Mouse (Mus musculus): Measurements from ENCODE around the gene Lrrn4cl. TPM values are rescaled to one million over a fixed set of nuclear protein-coding genes. Genes with fewer than 3 reads are reported as not detected.
A peak's percentile ranks its signal among the peaks of the same experiment; 100 is the strongest.

The Lrrn4cl gene
- polyA plus RNA-seq, 1 experiment from 2014 or later, result 0.10 TPM

GRCm38 (mm10) chr19:8848356-8848755, 2.2 kb upstream of the Lrrn4cl start:
- Histone ChIP-seq H3K4me3 (ENCODE audit: inconsistent target) (no peak overlapping the region), H3K36me3 (ENCODE audit: inconsistent target) (peaks cover 27% of the 10 kb centered on the region), H3K79me2 (ENCODE audit: inconsistent target) (no peaks in the 10 kb centered on the region), H3K27ac (no peak overlapping the region)
- 96% methylated on average over 5 of the region's 5 CpGs for WGBS (ENCODE audit: missing documents)

GRCm38 (mm10) chr19:8851639-8852038, 1.1 kb downstream of the Lrrn4cl start:
- 84% methylated on average over 7 of the region's 7 CpGs for WGBS (ENCODE audit: missing documents)
- no peaks in the 10 kb centered on the region for H3K79me2 ChIP-seq (ENCODE audit: inconsistent target)

GRCm38 (mm10) chr19:8852236-8852928, 1.8 kb downstream of the Lrrn4cl start:
- Histone ChIP-seq H3K4me3 (ENCODE audit: inconsistent target) (no peak overlapping the region), H3K36me3 (ENCODE audit: inconsistent target) (peaks cover 10% of the 10 kb centered on the region), H3K79me2 (ENCODE audit: inconsistent target) (no peaks in the 10 kb centered on the region), H3K27ac (no peak overlapping the region)
- WGBS (ENCODE audit: missing documents), result 85% methylated on average over 10 of the region's 10 CpGs

More at GRCm38 (mm10) chr19:8851639-8852038, 1.1 kb downstream of the Lrrn4cl start:
- no peak overlapping the region for H3K4me3 ChIP-seq (ENCODE audit: inconsistent target)
- no peak overlapping the region for H3K27ac ChIP-seq
- H3K36me3 ChIP-seq (ENCODE audit: inconsistent target), result peaks cover 17% of the 10 kb centered on the region

- no peak overlapping the region for H3K27ac ChIP-seq
- WGBS (ENCODE audit: missing documents), result 100% methylated on average over 2 of the region's 3 CpGs
- peaks cover 5% of the 10 kb centered on the region for H3K36me3 ChIP-seq (ENCODE audit: inconsistent target)
- no peaks in the 10 kb centered on the region for H3K79me2 ChIP-seq (ENCODE audit: inconsistent target)
- no peak overlapping the region for H3K4me3 ChIP-seq (ENCODE audit: inconsistent target)
Observed at GRCm38 (mm10) chr19:8853117-8853516, 2.5 kb downstream of the Lrrn4cl start.

- WGBS (ENCODE audit: missing documents), result 42% methylated on average over 4 of the region's 4 CpGs
Observed at GRCm38 (mm10) chr19:8857689-8858088, 7.1 kb downstream of the Lrrn4cl start.

GRCm38 (mm10) chr19:8859018-8859417, 8.4 kb downstream of the Lrrn4cl start:
- H3K79me2 ChIP-seq (ENCODE audit: inconsistent target), result no peaks in the 10 kb centered on the region
- H3K36me3 ChIP-seq (ENCODE audit: inconsistent target), result no peaks in the 10 kb centered on the region
- no peak overlapping the region for H3K27ac ChIP-seq
- no peak overlapping the region for H3K4me3 ChIP-seq (ENCODE audit: inconsistent target)
- 40% methylated on average over 1 of the region's 1 CpGs for WGBS (ENCODE audit: missing documents)

More at GRCm38 (mm10) chr19:8857689-8858088, 7.1 kb downstream of the Lrrn4cl start:
- Histone ChIP-seq H3K4me3 (ENCODE audit: inconsistent target) (no peak overlapping the region), H3K36me3 (ENCODE audit: inconsistent target) (no peaks in the 10 kb centered on the region), H3K27ac (no peak overlapping the region), H3K79me2 (ENCODE audit: inconsistent target) (no peaks in the 10 kb centered on the region)

GRCm38 (mm10) chr19:8864265-8864664, 13.7 kb downstream of the Lrrn4cl start:
- Histone ChIP-seq H3K27ac (no peak overlapping the region), H3K79me2 (ENCODE audit: inconsistent target) (no peaks in the 10 kb centered on the region), H3K4me3 (ENCODE audit: inconsistent target) (no peak overlapping the region), H3K36me3 (ENCODE audit: inconsistent target) (no peaks in the 10 kb centered on the region)
- WGBS (ENCODE audit: missing documents), result 93% methylated on average over 6 of the region's 6 CpGs

GRCm38 (mm10) chr19:8870381-8870780, 19.8 kb downstream of the Lrrn4cl start:
- Histone ChIP-seq H3K4me3 (ENCODE audit: inconsistent target) (peak overlapping the region; percentile 55), H3K27ac (peak overlapping the region; percentile 69), H3K79me2 (ENCODE audit: inconsistent target) (peaks cover 28% of the 10 kb centered on the region), H3K36me3 (ENCODE audit: inconsistent target) (peaks cover 15% of the 10 kb centered on the region)
- no CpG with 5 or more reads among the region's 3 CpGs for WGBS (ENCODE audit: missing documents)

- H3K79me2 ChIP-seq (ENCODE audit: inconsistent target), result peaks cover 28% of the 10 kb centered on the region
- H3K36me3 ChIP-seq (ENCODE audit: inconsistent target), result peaks cover 18% of the 10 kb centered on the region
- H3K27ac ChIP-seq, result peak overlapping the region; percentile 69
- H3K4me3 ChIP-seq (ENCODE audit: inconsistent target), result peak overlapping the region; percentile 55
- WGBS (ENCODE audit: missing documents), result 20% methylated on average over 9 of the region's 9 CpGs
Observed at GRCm38 (mm10) chr19:8870838-8871237, 20.3 kb downstream of the Lrrn4cl start.

GRCm38 (mm10) chr19:8871267-8872186, 21.0 kb downstream of the Lrrn4cl start, which contains the start of gene Ubxn1:
Gene Ubxn1 (plus strand): TSS chr19:8871496.
- WGBS (ENCODE audit: missing documents), result under 1% methylated on average over 54 of the region's 59 CpGs
- Histone ChIP-seq H3K27ac (peak within 1 kb of the TSS; percentile 69), H3K36me3 (ENCODE audit: inconsistent target) (peaks cover 25% of the 10 kb centered on the region)

GRCm38 (mm10) chr19:8872266-8872840, 21.8 kb downstream of the Lrrn4cl start:
- 71% methylated on average over 10 of the region's 10 CpGs for WGBS (ENCODE audit: missing documents)
- Histone ChIP-seq H3K4me3 (ENCODE audit: inconsistent target) (peak overlapping the region; percentile 55), H3K36me3 (ENCODE audit: inconsistent target) (peaks cover 26% of the 10 kb centered on the region), H3K79me2 (ENCODE audit: inconsistent target) (peaks cover 28% of the 10 kb centered on the region), H3K27ac (peak overlapping the region; percentile 62)

More at GRCm38 (mm10) chr19:8871267-8872186, 21.0 kb downstream of the Lrrn4cl start, which contains the start of gene Ubxn1:
- H3K79me2 ChIP-seq (ENCODE audit: inconsistent target), result peaks cover 28% of the 10 kb centered on the region
- peak within 1 kb of the TSS; percentile 55 for H3K4me3 ChIP-seq (ENCODE audit: inconsistent target)

GRCm38 (mm10) chr19:8875031-8875430, 24.5 kb downstream of the Lrrn4cl start:
- Histone ChIP-seq H3K36me3 (ENCODE audit: inconsistent target) (peaks cover 26% of the 10 kb centered on the region), H3K4me3 (ENCODE audit: inconsistent target) (no peak overlapping the region), H3K79me2 (ENCODE audit: inconsistent target) (peaks cover 28% of the 10 kb centered on the region), H3K27ac (no peak overlapping the region)
- 93% methylated on average over 7 of the region's 7 CpGs for WGBS (ENCODE audit: missing documents)

- no peaks in the 10 kb centered on the region for H3K79me2 ChIP-seq (ENCODE audit: inconsistent target)
- peaks cover 10% of the 10 kb centered on the region; the same call in 1 of the 2 replicates for H3K36me3 ChIP-seq (ENCODE audit: inconsistent target)
- peak within 1 kb of the TSS; percentile 98 for H3K4me3 ChIP-seq (ENCODE audit: inconsistent target)
- peak within 1 kb of the TSS; percentile 65 for H3K27ac ChIP-seq
- WGBS (ENCODE audit: missing documents), result under 1% methylated on average over 41 of the region's 42 CpGs
Observed at GRCm38 (mm10) chr19:8880311-8881033, 29.9 kb downstream of the Lrrn4cl start, which contains the start of gene Uqcc3. Gene Uqcc3 (minus strand): TSS chr19:8880923.

GRCm38 (mm10) chr19:8881034-8881392, 30.4 kb downstream of the Lrrn4cl start:
- WGBS (ENCODE audit: missing documents), result 0% methylated on average over 3 of the region's 3 CpGs
- H3K4me3 ChIP-seq (ENCODE audit: inconsistent target), result peak overlapping the region; percentile 98
- no peaks in the 10 kb centered on the region for H3K79me2 ChIP-seq (ENCODE audit: inconsistent target)
- 0 out of 2 replicates have a peak, but pooled peaks cover 5% of the 10 kb centered on the region for H3K36me3 ChIP-seq (ENCODE audit: inconsistent target)
- H3K27ac ChIP-seq, result no peak overlapping the region

Measured in macrophage (primary cell).